Mouse (Mus musculus) frontal cortex, adult 2 months (tissue): ENCODE data around the gene Ubr2. TPM values are rescaled to one million over a fixed set of nuclear protein-coding genes. Genes with fewer than 3 reads are reported as not detected.

Experiments used
- DNase-seq, 2 experiments: peaks; one replicate each; pipeline ENCODE4 v3.0.0; 2022; ENCODE audit warnings: low spot score in 1 of 2; ENCODE audit errors: extremely low spot score in 1 of 2
- polyA plus RNA-seq: library from polyadenylated mRNA; depleted of rRNA; stranded (reverse); fragments of >200 nt; gene quantifications from 2 replicates; pipeline ENCODE4 v1.2.3, GENCODE M21; 2012; rRNA removed

Gene Ubr2
- polyA plus RNA-seq, 1 experiment, result 41.7 TPM

DNA sequence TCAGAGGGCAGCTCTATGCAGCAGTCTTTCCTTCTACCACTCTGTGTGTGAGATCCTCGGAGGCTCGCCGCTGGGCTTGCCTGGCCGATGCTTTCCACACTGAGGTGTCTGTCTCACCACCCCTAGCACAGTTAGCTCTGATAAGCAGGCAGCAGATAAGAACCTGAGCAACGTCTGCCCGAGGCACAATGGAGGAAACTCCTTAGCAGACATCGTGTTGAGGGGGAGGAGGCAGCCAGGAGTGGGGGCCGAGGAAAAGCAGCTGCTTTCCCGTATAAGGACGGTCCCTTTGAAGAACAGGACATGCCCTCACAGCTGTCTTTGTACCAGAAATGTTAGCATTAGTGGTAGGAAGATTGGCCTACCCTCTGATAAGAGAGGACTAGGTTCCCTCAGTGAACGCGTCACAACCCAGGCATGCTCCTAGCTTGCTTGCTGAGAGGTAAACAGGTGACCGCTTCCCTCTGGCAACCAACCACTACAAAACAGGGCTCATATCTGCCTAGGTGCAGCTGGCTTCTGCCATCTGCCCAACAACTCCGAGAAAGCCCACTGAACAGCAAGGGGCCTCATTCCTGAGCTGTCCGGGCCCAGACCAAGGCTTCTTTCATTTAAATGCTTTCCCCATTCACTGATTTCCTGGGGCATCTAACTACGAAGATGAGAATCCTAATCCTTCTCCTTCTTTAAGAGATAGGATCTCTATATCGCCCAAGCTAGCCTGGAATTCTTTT lies 124.3 kb downstream of the Ubr2 start:
- DNase-seq, result no peak

DNA sequence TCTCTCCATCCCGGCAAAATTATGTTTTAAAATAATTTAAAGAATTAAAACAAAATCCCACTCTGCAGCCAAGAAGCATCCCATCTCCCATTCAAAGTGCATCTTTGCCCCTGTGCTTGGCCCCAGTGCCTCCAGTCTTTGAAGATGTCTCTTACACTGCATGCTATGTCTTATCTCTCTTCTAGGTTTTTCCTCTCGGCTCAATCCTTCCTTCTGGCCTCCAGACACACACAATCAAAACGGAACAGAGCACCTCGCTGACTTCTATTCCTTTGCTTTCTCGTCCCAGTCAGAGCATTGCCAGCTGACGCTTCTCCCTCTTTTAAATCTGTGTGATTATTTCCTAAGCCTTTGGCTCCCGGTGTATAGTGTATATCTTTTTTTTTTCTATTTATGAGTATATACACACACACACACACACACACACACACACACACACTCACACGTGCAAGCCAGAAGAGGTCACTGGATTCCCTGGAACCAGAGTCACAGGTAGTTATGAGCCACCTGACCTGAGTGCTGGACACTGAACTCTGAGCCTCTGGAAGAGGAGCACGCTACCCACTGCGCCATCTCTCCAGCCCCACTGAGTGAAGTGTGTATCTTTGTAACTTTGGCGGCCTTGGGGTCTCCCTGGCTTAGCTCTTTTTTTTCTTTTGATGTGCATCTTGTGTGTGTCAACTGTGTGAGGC lies 125.0 kb downstream of the Ubr2 start:
- DNase-seq, result no peak

DNA sequence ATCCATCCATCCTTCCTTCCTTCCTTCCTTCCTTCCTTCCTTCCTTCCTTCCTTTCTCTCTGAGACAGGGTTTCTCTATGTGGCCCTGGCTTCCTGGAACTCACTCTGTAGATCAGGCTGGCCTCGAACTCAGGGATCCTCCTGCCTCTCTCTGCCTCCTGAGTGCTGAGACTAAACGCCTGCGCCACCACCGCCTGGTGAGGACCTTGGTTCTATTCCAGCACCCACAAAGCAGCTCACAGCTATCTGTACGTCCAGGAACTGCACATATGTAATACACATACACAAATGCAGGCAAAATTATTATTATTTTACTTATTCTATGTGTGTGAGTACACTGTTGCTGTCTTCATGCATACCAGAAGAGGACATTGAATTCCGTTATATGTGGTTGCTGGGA lies 125.6 kb downstream of the Ubr2 start:
- DNase-seq, result no peak

DNA sequence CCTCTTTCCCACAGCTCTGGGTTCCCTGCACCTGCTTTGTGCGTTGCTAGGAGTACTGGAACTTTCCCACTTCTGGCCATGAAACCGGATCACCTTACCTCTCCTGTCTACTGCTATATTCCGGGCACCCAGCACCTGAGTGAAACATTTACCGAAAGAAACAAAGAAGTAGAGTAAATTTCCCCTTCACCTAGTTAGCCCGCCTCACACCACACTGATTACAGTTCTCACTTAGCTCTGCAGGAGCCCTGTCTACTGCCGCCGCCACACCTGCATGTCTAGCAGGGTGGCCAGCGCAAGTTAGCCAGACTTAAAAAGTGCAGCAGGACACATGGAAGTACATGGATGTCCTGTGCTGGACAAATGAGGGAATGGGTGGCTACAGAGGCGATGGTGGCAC lies 127.2 kb downstream of the Ubr2 start:
- no peak for DNase-seq

DNA sequence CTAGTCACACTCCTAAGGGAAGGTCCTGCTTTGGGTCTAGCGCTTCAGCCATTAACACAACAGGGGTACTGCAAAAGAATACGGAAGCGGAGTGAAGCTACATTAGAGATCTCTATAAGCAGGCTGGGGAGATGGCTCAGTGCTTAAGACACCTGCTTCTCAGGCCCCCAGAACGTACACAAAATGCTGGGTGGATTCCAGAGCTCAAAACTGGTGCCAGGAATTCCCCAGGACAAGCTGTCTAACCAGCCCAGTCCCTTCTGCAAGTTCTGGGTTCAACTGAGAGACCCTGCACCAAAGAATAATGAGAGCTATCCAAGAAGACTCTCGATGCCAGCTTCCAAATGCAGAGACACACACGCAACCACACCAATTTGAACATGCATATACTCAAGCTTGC lies 128.6 kb downstream of the Ubr2 start:
- DNase-seq, result no peak

DNA sequence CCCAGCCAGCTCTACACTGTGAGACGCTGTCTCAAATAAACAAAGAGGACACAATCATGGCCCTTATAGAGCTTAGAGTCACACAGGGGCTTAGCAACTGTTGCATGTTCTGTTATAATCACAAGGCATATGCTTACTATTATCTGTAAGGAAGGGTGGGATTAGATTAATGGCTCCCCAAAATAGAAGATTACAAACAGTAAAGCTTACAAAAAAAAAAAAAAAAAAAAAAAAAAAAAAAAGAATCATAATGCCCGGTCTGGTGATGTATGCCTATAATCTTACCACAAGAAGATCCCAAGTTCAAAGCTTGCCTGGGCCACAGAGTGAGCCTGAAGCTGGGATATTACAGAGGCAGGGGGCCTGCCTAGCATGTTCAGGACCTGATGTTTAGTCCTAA lies 130.0 kb downstream of the Ubr2 start:
- no peak for DNase-seq

DNA sequence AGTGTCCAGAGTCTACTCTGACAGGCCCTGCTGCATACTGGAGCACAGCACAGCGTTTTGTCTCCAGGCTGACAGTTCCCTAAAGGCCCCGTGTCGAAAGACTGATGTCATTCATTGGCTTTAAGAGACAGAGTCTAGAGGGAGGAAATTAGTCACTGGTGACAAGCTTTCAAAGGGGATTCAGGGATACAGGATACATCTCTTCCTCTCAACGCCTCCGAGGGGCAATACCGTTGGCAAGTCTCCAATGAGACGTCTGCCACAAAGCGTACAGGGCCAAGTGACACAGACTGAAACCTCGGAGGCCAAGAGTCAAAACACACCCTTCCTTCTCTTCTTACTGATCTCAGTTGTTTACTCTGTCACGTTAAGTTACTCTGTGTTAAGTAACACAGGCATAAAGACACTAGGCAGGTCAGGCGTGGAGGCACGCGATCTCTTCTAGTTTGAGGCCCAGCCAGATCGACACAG lies 130.5 kb downstream of the Ubr2 start:
- DNase-seq, result peak in 1 of 2 experiments; percentile 19

Other genes starting within 250 kb of the Ubr2 start
- gene Ptcra, start 246.8 kb downstream of the Ubr2 start, polyA plus RNA-seq, result 0.36 and 0.88 TPM in 2 replicates
- 23.6 and 27.1 TPM in 2 replicates for gene 2310039H08Rik, start 237.9 kb downstream of the Ubr2 start, polyA plus RNA-seq
- gene Rpl7l1, start 227.9 kb downstream of the Ubr2 start, polyA plus RNA-seq, result 37.8 and 46.0 TPM in 2 replicates
- gene Bicral, start 152.1 kb downstream of the Ubr2 start, polyA plus RNA-seq, result 37.4 and 38.6 TPM in 2 replicates
- 26.5 and 27.3 TPM in 2 replicates for gene Tbcc, start 119.9 kb downstream of the Ubr2 start, polyA plus RNA-seq
- 0.04 TPM in 1 of 2 replicates, not detected in the other for gene Prph2, start 100.1 kb downstream of the Ubr2 start, polyA plus RNA-seq